Mouse (Mus musculus): ENCODE data around the gene Pet100.

Gene Pet100

GRCm38 (mm10) chr8:3622119-3622518 lies 771 bp downstream of the Pet100 start:
- in situ Hi-C loops (cut with MboI; ENCODE audit: low sequenced_read_pairs): no loop called here

GRCm38 (mm10) chr8:3625445-3625844 lies 4.1 kb downstream of the Pet100 start, which contains the start of gene Pcp2:
Pcp2 (minus strand) TSS chr8:3625545.
- in situ Hi-C loops (cut with MboI; ENCODE audit: low sequenced_read_pairs): no loop called here

GRCm38 (mm10) chr8:3626971-3627370 lies 5.6 kb downstream of the Pet100 start:
- in situ Hi-C loops (cut with MboI; ENCODE audit: low sequenced_read_pairs): no loop called here

GRCm38 (mm10) chr8:3628014-3628413 lies 6.7 kb downstream of the Pet100 start:
- in situ Hi-C loops (cut with MboI; ENCODE audit: low sequenced_read_pairs): no loop called here

GRCm38 (mm10) chr8:3630647-3631477 lies 9.5 kb downstream of the Pet100 start, which contains the start of gene Stxbp2:
Stxbp2 (plus strand) TSS chr8:3630955.
- in situ Hi-C loops (cut with MboI; ENCODE audit: low sequenced_read_pairs): no loop called here

GRCm38 (mm10) chr8:3631478-3631875 lies 10.1 kb downstream of the Pet100 start:
- in situ Hi-C loops (cut with MboI; ENCODE audit: low sequenced_read_pairs): no loop called here

- in situ Hi-C loops (cut with MboI; ENCODE audit: low sequenced_read_pairs): no loop called here
Observed at GRCm38 (mm10) chr8:3645804-3646203, 24.5 kb downstream of the Pet100 start.

- in situ Hi-C loops (cut with MboI; ENCODE audit: low sequenced_read_pairs): no loop called here
Observed at GRCm38 (mm10) chr8:3646824-3647531, 25.6 kb downstream of the Pet100 start.

GRCm38 (mm10) chr8:3647561-3647960 lies 26.2 kb downstream of the Pet100 start:
- in situ Hi-C loops (cut with MboI; ENCODE audit: low sequenced_read_pairs): no loop called here

GRCm38 (mm10) chr8:3648268-3648667 lies 26.9 kb downstream of the Pet100 start:
- in situ Hi-C loops (cut with MboI; ENCODE audit: low sequenced_read_pairs): no loop called here

GRCm38 (mm10) chr8:3648990-3649389 lies 27.6 kb downstream of the Pet100 start:
- in situ Hi-C loops (cut with MboI; ENCODE audit: low sequenced_read_pairs): no loop called here

GRCm38 (mm10) chr8:3652845-3653244 lies 31.5 kb downstream of the Pet100 start:
- in situ Hi-C loops (cut with MboI; ENCODE audit: low sequenced_read_pairs): no loop called here

- in situ Hi-C loops (cut with MboI; ENCODE audit: low sequenced_read_pairs): no loop called here
Observed at GRCm38 (mm10) chr8:3654726-3655508, 33.6 kb downstream of the Pet100 start.

GRCm38 (mm10) chr8:3655526-3655925 lies 34.2 kb downstream of the Pet100 start, which contains the start of gene Retn:
Retn (plus strand) TSS chr8:3655770.
- in situ Hi-C loops (cut with MboI; ENCODE audit: low sequenced_read_pairs): no loop called here

- in situ Hi-C loops (cut with MboI; ENCODE audit: low sequenced_read_pairs): no loop called here
Observed at GRCm38 (mm10) chr8:3656725-3657381, 35.5 kb downstream of the Pet100 start.

- in situ Hi-C loops (cut with MboI; ENCODE audit: low sequenced_read_pairs): no loop called here
Observed at GRCm38 (mm10) chr8:3660889-3661288, 39.5 kb downstream of the Pet100 start.

- in situ Hi-C loops (cut with MboI; ENCODE audit: low sequenced_read_pairs): no loop called here
Observed at GRCm38 (mm10) chr8:3664405-3664804, 43.1 kb downstream of the Pet100 start.

- in situ Hi-C loops (cut with MboI; ENCODE audit: low sequenced_read_pairs): no loop called here
Observed at GRCm38 (mm10) chr8:3665507-3665906, 44.2 kb downstream of the Pet100 start, which contains the start of gene Mcemp1. Mcemp1 (plus strand) TSS chr8:3665754.

GRCm38 (mm10) chr8:3670388-3670787 lies 49.0 kb downstream of the Pet100 start:
- in situ Hi-C loops (cut with MboI; ENCODE audit: low sequenced_read_pairs): loop anchor here (5.0 kb wide), 1 partner anchor 33 kb away; no protein-coding TSS in a partner anchor

GRCm38 (mm10) chr8:3671980-3672491 lies 50.7 kb downstream of the Pet100 start, which contains the start of gene Fcor:
Fcor (minus strand) TSS chr8:3672362.
- in situ Hi-C loops (cut with MboI; ENCODE audit: low sequenced_read_pairs): loop anchor here (5.0 kb wide), 1 partner anchor 35 kb away; no protein-coding TSS in a partner anchor
